9 mouse cellular contexts compared by ENCODE assay signal in the genomic region with DNA sequence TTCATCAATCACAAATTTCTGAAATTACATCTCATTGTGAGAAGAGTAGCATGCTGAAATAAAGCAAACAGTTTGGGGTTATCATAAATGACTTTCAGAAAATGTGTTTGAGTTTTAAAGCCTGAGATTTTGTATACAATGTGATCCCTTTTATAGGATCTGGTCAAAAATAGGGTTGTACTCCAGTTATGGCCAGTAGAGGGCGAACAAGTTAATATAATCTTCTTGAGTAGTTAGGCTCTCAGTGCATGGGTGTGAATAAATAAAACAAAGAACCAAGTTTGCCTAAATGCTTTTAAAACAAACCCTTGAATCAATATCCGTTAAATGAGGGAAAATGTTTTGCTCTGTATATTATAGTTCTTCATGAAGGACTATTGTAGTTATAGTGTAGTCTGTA. TPM values are rescaled to one million over a fixed set of nuclear protein-coding genes. Genes with fewer than 3 reads are reported as not detected.
DNase-seq lines count a peak whose midpoint lies in the region; ATAC-seq and TF ChIP-seq lines count a peak whose summit lies in the region.
"Had no signal": no experiment of that assay in that cellular context is flagged by ENCODE, and none has a peak within 500 bp of the region (broad histone marks: within the 10 kb centered on the region; RNA-seq: fewer than 3 reads in every experiment).

No protein-coding gene starts in this region.

- peak; percentile 38; the same call in 1 of the 2 replicates for TF ChIP-seq CTCF in liver, postnatal 0 days (IDR thresholded peaks at IDR 0.05; ENCODE audit: low read depth)

- no peak overlapping the region for H3K9ac ChIP-seq in liver, postnatal 0 days (replicated peaks)
- H3K9ac ChIP-seq: limb, embryonic 12.5 days had no signal

- no peak overlapping the region for H3K27ac ChIP-seq in liver, postnatal 0 days (ENCODE audit: low read depth)
- H3K27ac ChIP-seq: limb, embryonic 12.5 days had no signal

- DNase-seq in cerebellum, adult 18-20 months: peak; percentile 66 to 67
- no peak for DNase-seq in liver, postnatal 0 days
- no peak for DNase-seq in liver
- peak; percentile 71 for DNase-seq in embryo, embryonic 11 days
- DNase-seq in lung, postnatal 10 days: peak; percentile 55
- no peak for DNase-seq in gastrocnemius, postnatal 4 days (ENCODE audit: low spot score in 2 of 2)
- no peak for DNase-seq in urinary bladder, postnatal 36 days (ENCODE audit: low spot score in 2 of 2)

- H3K4me2 ChIP-seq in liver, postnatal 0 days (ENCODE audit: low read depth, low read length): no peak overlapping the region
- H3K4me2 ChIP-seq: limb, embryonic 12.5 days had no signal

- no peaks in the 10 kb centered on the region for H3K4me1 ChIP-seq in liver, postnatal 0 days (ENCODE audit: insufficient read depth)
- H3K4me1 ChIP-seq: limb, embryonic 12.5 days had no signal

- no peak overlapping the region for H3K4me3 ChIP-seq in liver, postnatal 0 days (ENCODE audit: low read depth, low read length)
- H3K4me3 ChIP-seq: limb, embryonic 12.5 days had no signal

- WGBS in liver, postnatal 0 days (ENCODE audit: insufficient replicate concordance): 7% methylated on average over 2 of the region's 2 CpGs

- no peaks in the 10 kb centered on the region for H3K36me3 ChIP-seq in liver, postnatal 0 days (replicated peaks; ENCODE audit: insufficient read depth, low read length)
- H3K36me3 ChIP-seq: limb, embryonic 12.5 days had no signal

- TF ChIP-seq EP300 in liver, postnatal 0 days (IDR thresholded peaks at IDR 0.05; ENCODE audit: low read depth): no peak

- H3K9me3 ChIP-seq in liver, postnatal 0 days (ENCODE audit: low read length): no peaks in the 10 kb centered on the region
- H3K9me3 ChIP-seq: limb, embryonic 12.5 days had no signal

- ATAC-seq in cerebellum, adult (ENCODE audit: insufficient number of reproducible peaks, low FRiP score, low TSS enrichment): no peak; the same call in 1 of the 2 replicates
- ATAC-seq in liver, postnatal 0 days: no peak

- H3K27me3 ChIP-seq in liver, postnatal 0 days (ENCODE audit: insufficient read depth, low read length): no peaks in the 10 kb centered on the region
- H3K27me3 ChIP-seq: limb, embryonic 12.5 days had no signal

RNA-seq across cellular contexts. Expression of gene Car10, which starts 46.7 kb away (rescaled TPM):
- polyA plus RNA-seq in liver, postnatal 0 days (2015; fragmentation: Nextera tagmentation; extraction: Ambion mirVana): 0.04 TPM in 1 of 2 replicates, not detected in the other
- 1 to 10 TPM in 1 of 2 experiments, under 1 TPM in 1; 0.91 to 1.1 TPM for total RNA-seq in gastrocnemius, postnatal 4 days (2021)

Comparison
In these comparisons a context has a peak if more than half of its experiments do, and no peak if none do; other contexts are left out.
1. DNase-seq: peak in cerebellum, adult 18-20 months (2 of 2), embryo, embryonic 11 days (single experiment) and lung, postnatal 10 days (single experiment); none in liver, postnatal 0 days (single experiment), liver (single experiment), gastrocnemius, postnatal 4 days (0 of 2) and urinary bladder, postnatal 36 days (0 of 2).